Mouse (Mus musculus): ENCODE measurements at regions not wholly inside any gene's neighbourhood (a gene's known extent, or its start where the extent isn't known, plus 50 kb on each side); places are given as distances from the start of the nearest gene placed in this dataset.
A peak's percentile ranks its signal among the peaks of the same experiment; 100 is the strongest.
"Not testable (repeated sequence)": the region's sequence is repeated elsewhere in the genome, so short reads cannot be mapped to it uniquely, and the experiment has no call there.

GRCm38 (mm10) chr8:100101957-100102356, 685.7 kb upstream of the Cdh8 start:
- Histone ChIP-seq H3K27me3 (replicated peaks; ENCODE audit: control insufficient read depth, insufficient read depth, low read length) (no peaks in the 10 kb centered on the region), H3K36me3 (ENCODE audit: control insufficient read depth, insufficient read depth, low read length) (no peaks in the 10 kb centered on the region), H3K4me1 (replicated peaks; ENCODE audit: control insufficient read depth, insufficient read depth, low read length) (no peaks in the 10 kb centered on the region), H3K4me2 (no peak overlapping the region), H3K9ac (ENCODE audit: low read depth, low read length) (no peak overlapping the region), H3K27ac (ENCODE audit: low read depth, low read length) (no peak overlapping the region), H3K4me3 (ENCODE audit: low read depth, low read length) (no peak overlapping the region), H3K9me3 (ENCODE audit: control insufficient read depth, low read length) (no peaks in the 10 kb centered on the region)
- WGBS, result 72% methylated on average over 2 of the region's 2 CpGs
- DNase-seq (ENCODE audit: low spot score) (no peak), ATAC-seq (replicated peaks; ENCODE audit: low FRiP score) (no peak)

- H3K36me3 ChIP-seq (ENCODE audit: control insufficient read depth, insufficient read depth, low read length), result no peaks in the 10 kb centered on the region
- 80% methylated on average over 5 of the region's 5 CpGs for WGBS
- H3K4me3 ChIP-seq (ENCODE audit: low read depth, low read length), result no peak overlapping the region
- no peak overlapping the region for H3K9ac ChIP-seq (ENCODE audit: low read depth, low read length)
- H3K4me1 ChIP-seq (replicated peaks; ENCODE audit: control insufficient read depth, insufficient read depth, low read length), result no peaks in the 10 kb centered on the region
- no peaks in the 10 kb centered on the region for H3K27me3 ChIP-seq (replicated peaks; ENCODE audit: control insufficient read depth, insufficient read depth, low read length)
- no peak overlapping the region for H3K27ac ChIP-seq (ENCODE audit: low read depth, low read length)
- no peak for ATAC-seq (replicated peaks; ENCODE audit: low FRiP score)
- H3K9me3 ChIP-seq (ENCODE audit: control insufficient read depth, low read length), result no peaks in the 10 kb centered on the region
- H3K4me2 ChIP-seq, result no peak overlapping the region
- no peak for DNase-seq (ENCODE audit: low spot score)
Measured at GRCm38 (mm10) chr8:100072059-100072729, 655.9 kb upstream of the Cdh8 start.

GRCm38 (mm10) chr8:100069761-100070160, 653.5 kb upstream of the Cdh8 start:
- Histone ChIP-seq H3K27me3 (replicated peaks; ENCODE audit: control insufficient read depth, insufficient read depth, low read length) (no peaks in the 10 kb centered on the region), H3K36me3 (ENCODE audit: control insufficient read depth, insufficient read depth, low read length) (no peaks in the 10 kb centered on the region), H3K4me2 (no peak overlapping the region), H3K4me1 (replicated peaks; ENCODE audit: control insufficient read depth, insufficient read depth, low read length) (no peaks in the 10 kb centered on the region), H3K9ac (ENCODE audit: low read depth, low read length) (no peak overlapping the region), H3K4me3 (ENCODE audit: low read depth, low read length) (no peak overlapping the region), H3K27ac (ENCODE audit: low read depth, low read length) (no peak overlapping the region), H3K9me3 (ENCODE audit: control insufficient read depth, low read length) (no peaks in the 10 kb centered on the region)
- 65% methylated on average over 1 of the region's 1 CpGs for WGBS
- ATAC-seq (replicated peaks; ENCODE audit: low FRiP score), result no peak
- DNase-seq (ENCODE audit: low spot score), result no peak

- ATAC-seq (replicated peaks; ENCODE audit: low FRiP score), result no peak
- Histone ChIP-seq H3K4me3 (ENCODE audit: low read depth, low read length) (no peak overlapping the region), H3K27me3 (replicated peaks; ENCODE audit: control insufficient read depth, insufficient read depth, low read length) (no peaks in the 10 kb centered on the region), H3K9me3 (ENCODE audit: control insufficient read depth, low read length) (no peaks in the 10 kb centered on the region), H3K9ac (ENCODE audit: low read depth, low read length) (no peak overlapping the region), H3K36me3 (ENCODE audit: control insufficient read depth, insufficient read depth, low read length) (no peaks in the 10 kb centered on the region), H3K4me2 (no peak overlapping the region), H3K27ac (ENCODE audit: low read depth, low read length) (no peak overlapping the region), H3K4me1 (replicated peaks; ENCODE audit: control insufficient read depth, insufficient read depth, low read length) (no peaks in the 10 kb centered on the region)
- 64% methylated on average over 5 of the region's 5 CpGs for WGBS
- no peak for DNase-seq (ENCODE audit: low spot score)
Measured at GRCm38 (mm10) chr8:100038931-100039330, 622.7 kb upstream of the Cdh8 start.

GRCm38 (mm10) chr8:100034474-100034873, 618.2 kb upstream of the Cdh8 start:
- Histone ChIP-seq H3K27ac (ENCODE audit: low read depth, low read length) (no peak overlapping the region), H3K4me2 (no peak overlapping the region), H3K4me1 (replicated peaks; ENCODE audit: control insufficient read depth, insufficient read depth, low read length) (no peaks in the 10 kb centered on the region), H3K36me3 (ENCODE audit: control insufficient read depth, insufficient read depth, low read length) (no peaks in the 10 kb centered on the region), H3K27me3 (replicated peaks; ENCODE audit: control insufficient read depth, insufficient read depth, low read length) (no peaks in the 10 kb centered on the region), H3K9me3 (ENCODE audit: control insufficient read depth, low read length) (no peaks in the 10 kb centered on the region), H3K4me3 (ENCODE audit: low read depth, low read length) (no peak overlapping the region), H3K9ac (ENCODE audit: low read depth, low read length) (no peak overlapping the region)
- ATAC-seq (replicated peaks; ENCODE audit: low FRiP score) (no peak), DNase-seq (ENCODE audit: low spot score) (no peak)
- 77% methylated on average over 4 of the region's 4 CpGs for WGBS

- not testable (repeated sequence) for H3K9me3 ChIP-seq (ENCODE audit: control insufficient read depth, low read length); H3K27ac ChIP-seq (ENCODE audit: low read depth, low read length); H3K4me2 ChIP-seq; H3K9ac ChIP-seq (ENCODE audit: low read depth, low read length); ATAC-seq (replicated peaks; ENCODE audit: low FRiP score); H3K36me3 ChIP-seq (ENCODE audit: control insufficient read depth, insufficient read depth, low read length); H3K4me1 ChIP-seq (replicated peaks; ENCODE audit: control insufficient read depth, insufficient read depth, low read length); H3K4me3 ChIP-seq (ENCODE audit: low read depth, low read length); H3K27me3 ChIP-seq (replicated peaks; ENCODE audit: control insufficient read depth, insufficient read depth, low read length); DNase-seq (ENCODE audit: low spot score)
- 95% methylated on average over 19 of the region's 23 CpGs for WGBS
Measured at GRCm38 (mm10) chr8:100030358-100030757, 614.1 kb upstream of the Cdh8 start.

GRCm38 (mm10) chr8:100015638-100016037, 599.4 kb upstream of the Cdh8 start:
- no peaks in the 10 kb centered on the region for H3K9me3 ChIP-seq (ENCODE audit: control insufficient read depth, low read length)
- no peak overlapping the region for H3K4me2 ChIP-seq
- H3K4me3 ChIP-seq (ENCODE audit: low read depth, low read length), result no peak overlapping the region
- no peaks in the 10 kb centered on the region for H3K27me3 ChIP-seq (replicated peaks; ENCODE audit: control insufficient read depth, insufficient read depth, low read length)
- H3K4me1 ChIP-seq (replicated peaks; ENCODE audit: control insufficient read depth, insufficient read depth, low read length), result no peaks in the 10 kb centered on the region
- no peak overlapping the region for H3K27ac ChIP-seq (ENCODE audit: low read depth, low read length)
- WGBS, result 83% methylated on average over 1 of the region's 1 CpGs
- H3K36me3 ChIP-seq (ENCODE audit: control insufficient read depth, insufficient read depth, low read length), result no peaks in the 10 kb centered on the region
- H3K9ac ChIP-seq (ENCODE audit: low read depth, low read length), result no peak overlapping the region
- DNase-seq (ENCODE audit: low spot score), result no peak
- no peak for ATAC-seq (replicated peaks; ENCODE audit: low FRiP score)

GRCm38 (mm10) chr8:99999554-99999953, 583.3 kb upstream of the Cdh8 start:
- no peak for ATAC-seq (replicated peaks; ENCODE audit: low FRiP score)
- no peaks in the 10 kb centered on the region for H3K27me3 ChIP-seq (replicated peaks; ENCODE audit: control insufficient read depth, insufficient read depth, low read length)
- H3K9me3 ChIP-seq (ENCODE audit: control insufficient read depth, low read length), result no peaks in the 10 kb centered on the region
- no peak for DNase-seq (ENCODE audit: low spot score)
- H3K27ac ChIP-seq (ENCODE audit: low read depth, low read length), result no peak overlapping the region
- no peak overlapping the region for H3K4me2 ChIP-seq
- 91% methylated on average over 1 of the region's 1 CpGs for whole genome bisulfite sequencing
- H3K4me1 ChIP-seq (replicated peaks; ENCODE audit: control insufficient read depth, insufficient read depth, low read length), result no peaks in the 10 kb centered on the region
- H3K9ac ChIP-seq (ENCODE audit: low read depth, low read length), result no peak overlapping the region
- H3K4me3 ChIP-seq (ENCODE audit: low read depth, low read length), result no peak overlapping the region
- no peaks in the 10 kb centered on the region for H3K36me3 ChIP-seq (ENCODE audit: control insufficient read depth, insufficient read depth, low read length)

- Histone ChIP-seq H3K4me2 (no peak overlapping the region), H3K36me3 (ENCODE audit: control insufficient read depth, insufficient read depth, low read length) (no peaks in the 10 kb centered on the region), H3K4me3 (ENCODE audit: low read depth, low read length) (no peak overlapping the region), H3K4me1 (replicated peaks; ENCODE audit: control insufficient read depth, insufficient read depth, low read length) (no peaks in the 10 kb centered on the region), H3K27ac (ENCODE audit: low read depth, low read length) (no peak overlapping the region), H3K9me3 (ENCODE audit: control insufficient read depth, low read length) (no peaks in the 10 kb centered on the region), H3K9ac (ENCODE audit: low read depth, low read length) (no peak overlapping the region), H3K27me3 (replicated peaks; ENCODE audit: control insufficient read depth, insufficient read depth, low read length) (no peaks in the 10 kb centered on the region)
- 50% methylated on average over 3 of the region's 5 CpGs for WGBS
- DNase-seq (ENCODE audit: low spot score) (no peak), ATAC-seq (replicated peaks; ENCODE audit: low FRiP score) (peak; percentile 82)
Measured at GRCm38 (mm10) chr8:99983696-99984095, 567.4 kb upstream of the Cdh8 start.
